Mouse (Mus musculus): ENCODE measurements at regions not wholly inside any gene's neighbourhood (a gene's known extent, or its start where the extent isn't known, plus 50 kb on each side); places are given as distances from the start of the nearest gene placed in this dataset.

DNA sequence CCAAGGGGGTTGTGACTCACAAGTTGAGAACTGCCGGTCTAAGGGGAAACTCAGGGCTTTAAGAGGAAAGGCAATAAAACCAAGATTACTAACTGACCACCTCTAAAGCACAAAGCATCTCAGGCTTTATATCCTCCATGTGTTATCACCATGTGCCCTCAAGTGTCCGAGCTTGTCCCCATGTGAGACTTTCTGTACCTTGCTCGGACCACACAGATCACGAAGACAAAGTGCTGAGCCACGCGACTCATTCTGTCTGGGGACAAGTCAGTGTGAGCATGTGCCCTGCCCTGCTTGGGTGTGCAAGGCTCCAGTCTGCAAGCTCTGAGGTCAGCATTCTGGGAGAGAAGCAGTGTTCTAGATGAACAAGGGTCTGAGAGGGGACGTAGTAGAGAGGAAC, 119.2 kb upstream of the Gm26657 start:
- CTCF ChIA-PET = no interaction called here

DNA sequence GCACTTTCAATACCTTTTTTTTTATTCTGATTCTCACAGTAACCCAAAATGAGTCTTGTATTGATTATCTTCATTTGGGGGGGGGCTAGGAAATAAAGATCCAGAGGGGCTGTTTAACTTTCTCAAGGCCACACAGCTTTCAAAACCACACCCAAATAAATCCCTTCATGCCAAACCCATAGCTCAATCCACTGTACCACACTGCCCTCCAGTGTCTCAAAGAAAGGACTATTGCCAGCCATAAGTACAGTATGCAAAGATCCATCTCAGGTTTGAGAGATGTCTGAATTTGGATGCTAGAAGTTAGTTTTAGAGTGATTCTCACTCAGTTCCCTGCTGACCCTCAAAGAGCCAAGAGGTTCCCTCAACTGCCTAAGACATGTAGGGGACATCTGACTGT, 120.1 kb upstream of the Gm26657 start:
- CTCF ChIA-PET = no interaction called here

DNA sequence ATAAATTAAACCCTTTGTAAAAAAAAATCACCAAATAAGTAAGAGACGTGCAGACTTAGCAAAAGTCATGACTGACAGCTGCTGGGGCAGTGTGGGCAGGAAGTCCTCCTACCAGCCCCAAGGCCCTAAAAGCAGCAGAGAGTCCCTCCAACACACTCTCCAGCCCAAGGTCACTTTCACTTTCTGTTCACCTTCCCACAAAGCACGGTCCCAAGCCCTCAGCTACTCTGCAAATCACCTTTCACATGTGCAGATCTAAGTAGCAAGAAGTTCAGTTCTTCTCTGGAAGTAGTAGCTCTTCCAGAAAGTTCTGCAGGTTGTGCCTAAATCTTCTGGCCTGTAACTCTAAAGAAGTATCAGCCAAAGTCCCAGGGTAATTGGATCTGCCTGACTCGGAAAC, 120.8 kb upstream of the Gm26657 start:
- CTCF ChIA-PET = no interaction called here

DNA sequence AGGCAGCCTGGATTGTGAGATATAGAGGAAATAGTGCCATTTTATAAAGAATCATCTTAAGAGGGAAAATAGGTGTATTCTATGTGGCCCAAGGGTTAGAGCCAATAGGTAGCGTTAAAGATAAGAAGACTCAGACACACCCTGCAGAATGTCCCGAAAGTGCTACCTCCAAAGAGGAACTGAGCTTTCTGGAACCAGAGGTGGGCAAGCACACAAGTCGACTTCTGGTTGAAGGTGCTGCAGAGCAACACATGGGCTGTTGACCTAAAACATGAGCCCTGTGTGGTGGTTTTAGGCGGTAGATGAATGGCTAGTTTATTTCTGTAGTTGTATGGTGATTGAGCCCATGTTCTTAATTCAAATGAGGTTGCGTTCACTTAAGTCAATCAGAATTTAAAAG, 121.4 kb upstream of the Gm26657 start:
- CTCF ChIA-PET = no interaction called here

DNA sequence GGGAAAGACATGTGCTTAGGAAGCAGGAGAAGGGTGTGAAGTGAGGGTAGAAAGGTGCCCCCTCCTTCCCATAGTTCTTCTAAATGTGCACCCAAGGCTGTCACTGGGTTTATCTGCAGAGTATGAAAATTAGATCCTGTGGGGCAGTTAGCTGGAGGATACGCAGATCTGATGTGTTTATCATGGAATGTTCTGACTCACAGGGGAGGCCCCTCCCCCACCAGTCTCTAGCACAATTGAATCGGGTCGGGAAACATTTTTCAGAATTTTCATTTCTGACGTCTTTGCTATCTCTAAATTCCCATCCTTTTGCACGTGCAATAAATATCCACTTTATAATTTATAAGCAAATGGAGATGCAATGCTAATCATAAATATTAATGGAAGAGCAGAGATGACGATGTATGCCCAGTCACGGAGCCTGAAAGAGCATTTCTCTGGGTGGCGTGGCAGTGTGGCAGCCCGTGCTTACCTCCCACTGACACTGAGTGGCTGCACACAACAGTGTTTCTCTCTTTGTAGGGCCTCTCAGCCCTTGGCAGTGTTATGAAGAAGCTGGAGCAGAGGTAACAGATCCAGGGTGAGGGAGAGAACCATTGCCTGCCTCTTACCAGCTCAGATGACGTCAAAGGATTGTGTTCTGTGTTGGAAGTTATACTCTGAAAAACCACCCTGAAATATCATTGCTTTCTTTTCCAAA, 122.1 kb upstream of the Gm26657 start:
- CTCF ChIA-PET = no interaction called here

DNA sequence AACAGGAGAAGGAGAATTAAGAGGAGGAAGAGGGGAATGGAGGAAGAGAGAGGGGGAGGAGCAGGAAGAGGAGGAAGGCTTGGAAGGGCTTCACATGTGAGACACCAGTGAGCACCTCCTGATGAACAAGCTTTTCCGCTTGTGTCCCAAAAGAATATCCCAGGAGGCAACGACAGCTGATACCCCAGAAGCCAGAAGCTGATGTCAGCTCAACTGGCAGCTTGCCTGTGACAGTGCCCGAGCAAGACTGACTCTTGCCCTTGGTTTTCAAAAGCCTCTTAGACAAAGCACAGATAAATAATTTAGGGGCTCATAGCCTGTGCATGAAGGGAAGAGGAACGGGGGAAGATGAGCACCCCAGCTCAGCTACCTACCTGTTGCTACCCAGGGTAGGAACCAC, 127.5 kb upstream of the Gm26657 start:
- CTCF ChIA-PET = no interaction called here

DNA sequence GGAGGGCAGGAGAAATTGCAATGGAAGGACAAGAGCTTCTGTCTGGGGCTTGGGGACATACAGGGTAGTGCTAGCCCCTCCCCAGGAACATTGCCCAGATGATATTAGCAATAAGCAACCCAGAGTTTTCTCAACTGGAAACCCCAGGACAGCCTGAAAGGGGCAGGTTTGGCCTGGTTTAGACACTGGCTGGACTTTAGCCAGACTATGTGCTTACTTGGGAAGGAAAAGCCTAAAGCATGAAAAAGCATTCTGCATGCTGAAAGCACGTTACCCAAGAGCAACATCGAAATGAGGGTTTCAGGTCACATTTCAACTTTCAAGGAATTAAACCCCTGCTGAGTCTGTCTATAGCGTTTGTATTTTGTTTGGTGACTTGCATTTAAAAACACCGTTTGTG, 128.1 kb upstream of the Gm26657 start:
- CTCF ChIA-PET = no interaction called here

DNA sequence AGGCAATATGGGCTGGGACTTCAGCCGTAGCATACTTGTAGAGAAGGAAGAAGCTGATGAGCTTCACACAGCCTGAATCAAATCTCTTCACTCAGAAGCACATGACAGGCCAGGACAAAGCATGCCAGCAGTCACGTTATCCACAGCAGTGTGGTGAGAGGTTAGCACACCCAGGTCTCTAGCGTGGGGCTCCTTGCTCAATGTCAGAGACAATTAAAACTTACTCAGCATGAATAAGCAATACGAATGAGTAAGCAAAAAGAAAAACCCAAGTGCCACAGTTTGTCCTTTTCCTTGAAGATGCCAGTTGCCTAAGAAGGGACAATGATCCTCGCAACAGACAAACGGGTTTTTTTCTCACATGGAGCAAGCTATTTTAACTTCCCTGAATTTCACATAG, 129.6 kb upstream of the Gm26657 start:
- CTCF ChIA-PET = no interaction called here

DNA sequence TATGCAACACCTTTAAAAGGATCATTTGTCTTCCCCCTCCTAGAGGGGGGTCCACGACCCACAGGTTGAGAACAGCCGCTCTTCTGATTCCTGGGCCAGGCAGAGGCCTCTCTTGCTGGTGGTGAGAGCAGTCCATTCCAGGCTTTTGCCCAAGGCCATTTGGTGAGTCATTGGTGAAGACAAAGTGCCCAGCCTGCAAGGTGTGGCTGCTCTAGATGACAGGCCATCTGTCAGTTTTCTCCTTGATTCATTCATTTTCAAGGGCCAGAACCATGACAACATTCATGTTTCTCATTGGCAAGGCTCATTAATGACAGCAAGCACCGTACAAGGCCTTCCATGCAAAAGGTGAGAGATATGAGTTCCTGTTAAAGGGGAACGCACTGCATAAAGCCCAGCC, 131.2 kb upstream of the Gm26657 start:
- CTCF ChIA-PET = no interaction called here

DNA sequence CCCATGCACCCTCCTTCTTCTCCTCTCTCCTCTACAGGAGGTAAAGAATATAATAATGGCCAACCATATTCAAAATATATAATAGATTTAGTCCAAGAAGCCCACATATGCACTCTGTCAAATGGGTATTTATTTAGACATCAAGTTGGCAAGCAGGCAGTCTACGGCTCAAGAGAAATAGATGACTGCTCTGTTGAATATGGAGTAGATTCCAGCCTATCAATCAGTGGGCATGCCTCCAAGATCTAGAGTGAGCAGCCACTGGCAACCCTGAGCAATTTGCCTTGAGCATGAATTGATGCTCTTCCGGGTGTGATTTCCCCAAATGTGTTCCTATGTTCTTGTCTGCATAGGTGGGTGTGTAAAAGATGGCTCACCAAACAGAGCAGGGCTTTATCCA, 141.5 kb upstream of the Gm26657 start:
- CTCF ChIA-PET = no interaction called here

DNA sequence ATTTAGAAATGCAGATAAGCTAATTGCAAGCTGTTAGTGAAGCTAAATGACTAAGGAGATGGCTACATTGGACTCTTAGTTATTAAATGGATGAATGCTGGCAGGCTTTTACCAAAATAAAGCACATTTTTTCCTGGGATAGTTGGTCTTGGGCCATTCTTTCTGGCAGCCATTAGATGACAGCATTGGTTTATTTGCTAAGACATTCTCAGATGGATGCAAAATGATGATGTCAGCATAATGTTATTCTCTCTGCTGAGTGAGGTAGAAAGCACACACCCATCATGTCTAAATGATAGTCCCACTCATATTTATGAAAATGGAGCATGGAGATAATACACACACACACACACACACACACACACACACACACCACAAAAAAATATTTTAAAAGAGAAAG, 141.9 kb upstream of the Gm26657 start:
- CTCF ChIA-PET = no interaction called here

DNA sequence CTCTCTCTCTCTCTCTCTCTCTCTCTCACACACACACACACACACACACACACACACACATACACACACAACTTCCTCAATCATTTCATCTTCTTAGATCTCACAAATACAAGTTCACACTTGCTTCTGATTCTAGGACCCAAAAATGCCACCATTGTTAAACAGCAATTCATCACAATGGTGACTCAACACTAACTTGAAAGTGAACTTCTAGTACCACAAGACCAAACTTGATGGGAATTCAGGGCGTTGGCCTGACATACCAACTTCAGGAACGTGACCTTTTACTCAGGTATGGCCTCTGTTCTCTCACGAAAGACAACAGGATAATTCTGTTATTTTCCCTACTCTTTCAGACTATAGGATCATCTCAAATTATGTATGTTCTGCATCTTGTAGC, 157.5 kb upstream of the Gm26657 start:
- CTCF ChIA-PET = no interaction called here

DNA sequence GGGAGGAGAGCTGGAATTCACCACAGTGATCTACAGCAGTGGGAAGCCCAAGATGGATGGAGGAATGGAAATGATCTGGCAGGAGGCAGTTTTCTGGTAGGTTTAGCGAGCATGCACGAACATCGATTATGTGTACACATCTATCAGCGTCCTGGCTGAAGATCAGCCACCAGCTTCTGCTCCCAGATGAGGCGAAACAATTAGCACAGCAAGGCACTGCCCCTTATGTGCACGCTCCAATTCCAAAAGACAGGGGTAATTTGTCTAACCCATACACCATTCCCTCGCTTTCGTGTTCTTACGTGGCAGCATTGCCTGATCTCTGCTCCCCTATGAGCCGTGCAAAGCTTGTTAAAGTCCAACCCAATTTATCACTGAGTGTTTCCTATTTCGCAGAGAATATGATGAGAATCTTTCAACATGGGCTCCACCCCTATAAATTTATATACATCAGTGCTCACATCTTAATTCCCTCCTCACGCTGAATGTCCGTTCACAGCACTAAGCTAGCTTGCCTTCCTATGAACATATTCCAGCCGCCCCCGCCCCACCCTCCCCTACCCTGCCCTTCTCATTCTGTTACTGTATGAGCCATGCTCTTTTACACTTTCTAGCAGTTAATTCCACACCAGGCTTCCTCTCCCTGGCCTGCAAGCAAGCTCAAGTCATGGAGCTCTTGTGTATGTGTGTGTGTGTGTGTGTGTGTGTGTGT, 162.9 kb upstream of the Gm26657 start:
- CTCF ChIA-PET = no interaction called here

DNA sequence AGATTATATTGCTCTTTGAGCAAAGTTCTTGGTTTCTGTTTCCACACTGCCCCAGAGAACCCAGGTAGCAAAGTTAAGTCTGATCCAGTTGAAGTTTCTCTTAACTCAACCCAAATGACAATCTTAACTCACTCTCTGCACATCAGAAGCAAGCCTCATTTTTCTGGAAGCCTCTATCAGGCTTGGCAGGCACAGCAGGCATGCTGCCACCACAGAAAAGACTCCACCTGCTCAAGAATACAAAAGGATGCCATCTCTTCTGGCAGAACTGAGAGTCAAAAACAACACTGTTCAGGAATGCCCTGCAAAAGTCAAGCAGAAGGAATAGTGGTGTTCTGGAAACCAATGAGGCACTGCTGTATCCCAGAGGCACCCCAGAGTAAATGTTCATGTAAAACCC, 187.7 kb upstream of the Gm26657 start:
- CTCF ChIA-PET = no interaction called here

DNA sequence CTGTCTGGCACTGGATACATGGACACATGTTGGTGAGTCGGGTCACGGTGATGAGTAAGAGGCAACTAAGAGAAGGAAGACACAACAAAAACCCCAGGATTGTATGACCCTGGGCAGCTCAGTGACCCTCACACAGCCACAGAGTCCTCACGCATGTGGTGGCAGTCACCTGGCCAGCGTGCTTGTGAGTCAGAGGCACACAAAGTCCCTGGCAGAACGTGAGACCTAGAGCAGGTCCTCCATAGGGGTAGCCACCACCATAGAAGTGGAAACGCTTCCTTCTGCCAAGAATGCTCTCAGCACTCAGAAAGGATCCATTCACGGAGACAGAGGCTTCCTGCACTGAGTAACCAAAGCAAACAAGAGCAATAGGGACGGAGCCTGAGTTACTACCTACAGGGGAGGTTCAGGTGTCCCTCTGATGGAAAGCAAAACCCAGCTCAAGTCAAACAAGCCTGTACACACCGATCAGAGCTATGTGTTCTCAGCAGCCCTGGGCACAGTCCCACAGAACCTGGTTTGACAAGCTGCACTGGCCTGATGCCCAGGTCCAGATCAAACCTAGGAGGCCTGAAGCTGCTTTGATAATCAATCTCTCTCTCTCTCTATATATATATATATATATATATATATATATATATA, 206.4 kb upstream of the Gm26657 start:
- CTCF ChIA-PET = no interaction called here

DNA sequence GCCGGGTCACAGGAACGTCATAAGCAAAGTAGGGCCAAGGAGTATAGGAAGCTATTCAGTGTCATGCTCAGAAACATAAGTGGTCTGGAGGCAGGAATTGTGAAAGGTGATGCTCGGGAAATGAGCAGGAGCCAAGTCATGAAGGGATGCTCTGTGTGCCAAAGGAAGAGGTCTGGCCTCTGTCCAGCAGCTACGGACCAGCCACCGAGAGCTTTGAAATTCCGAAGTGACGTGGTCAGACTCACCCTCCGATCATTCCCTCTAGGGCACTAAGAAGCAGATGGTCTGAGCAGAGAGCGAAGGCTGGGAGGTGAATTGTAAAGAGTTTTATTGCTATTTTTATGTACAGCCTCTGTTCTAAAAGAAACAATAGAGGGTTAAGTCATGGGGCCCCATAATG, 206.9 kb upstream of the Gm26657 start:
- CTCF ChIA-PET = no interaction called here

DNA sequence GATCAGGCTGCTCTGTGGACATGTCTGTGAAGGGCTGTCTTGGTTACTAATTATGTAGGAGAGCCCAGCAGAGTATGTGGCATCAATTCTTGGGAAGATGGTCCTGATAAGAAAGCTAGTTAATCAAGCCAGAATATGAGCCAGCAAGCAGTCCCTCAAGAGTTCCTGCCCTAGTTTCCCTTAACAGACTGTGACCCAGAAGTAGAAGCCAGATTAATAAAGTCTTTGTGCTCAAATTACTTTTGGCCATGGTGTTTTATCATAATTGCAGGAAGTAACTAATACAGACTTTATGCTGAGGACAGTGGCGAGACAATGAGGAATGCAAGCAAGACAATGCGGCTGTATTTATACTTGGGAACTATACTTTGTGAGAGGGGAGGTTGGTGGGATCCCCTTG, 211.3 kb upstream of the Gm26657 start:
- CTCF ChIA-PET = no interaction called here

DNA sequence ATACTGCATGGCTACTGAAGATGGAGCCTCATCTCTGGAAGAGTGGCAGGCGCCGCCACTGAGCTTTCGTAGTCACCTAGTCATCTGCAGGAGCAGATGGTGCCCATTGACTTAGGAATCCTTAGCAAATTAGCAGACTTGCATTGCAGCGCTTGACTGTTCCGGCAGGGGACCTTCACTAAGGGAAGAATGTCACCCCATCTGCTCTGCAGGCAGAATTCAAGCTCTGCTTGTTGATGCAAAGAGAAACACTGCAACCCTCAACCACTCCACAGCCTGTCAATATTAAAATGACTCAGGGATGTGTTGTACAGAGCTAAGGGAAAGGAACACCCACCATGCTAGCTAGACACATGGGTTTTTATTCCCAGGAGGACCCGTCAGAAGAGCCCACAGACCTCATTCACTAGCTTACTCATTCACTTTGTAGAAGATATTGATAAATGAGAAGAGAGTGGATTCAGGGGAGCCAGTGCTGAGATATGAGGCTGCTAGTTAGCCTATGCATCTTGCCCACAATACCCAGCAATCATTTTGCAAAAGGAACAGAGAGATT, 215.4 kb upstream of the Gm26657 start:
- CTCF ChIA-PET = no interaction called here

DNA sequence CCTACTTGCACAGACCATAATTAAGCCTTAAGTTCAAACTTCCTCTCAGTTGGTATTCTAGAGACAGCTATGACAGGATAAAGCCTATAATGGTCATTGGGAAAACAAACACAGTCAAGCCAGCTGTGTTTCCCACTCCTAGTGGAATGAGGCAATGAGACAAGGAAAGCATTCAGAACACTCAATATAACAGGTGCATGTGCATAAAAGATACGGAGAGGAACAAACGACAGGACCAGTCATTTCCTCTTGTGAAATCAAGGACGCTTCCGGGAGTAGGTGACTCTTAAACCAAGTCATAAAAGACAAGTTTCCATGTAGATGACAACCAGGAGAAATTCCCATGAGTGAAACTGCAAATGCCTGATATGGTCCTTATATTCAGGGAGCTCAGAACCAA, 232.1 kb upstream of the Gm26657 start:
- CTCF ChIA-PET = no interaction called here

DNA sequence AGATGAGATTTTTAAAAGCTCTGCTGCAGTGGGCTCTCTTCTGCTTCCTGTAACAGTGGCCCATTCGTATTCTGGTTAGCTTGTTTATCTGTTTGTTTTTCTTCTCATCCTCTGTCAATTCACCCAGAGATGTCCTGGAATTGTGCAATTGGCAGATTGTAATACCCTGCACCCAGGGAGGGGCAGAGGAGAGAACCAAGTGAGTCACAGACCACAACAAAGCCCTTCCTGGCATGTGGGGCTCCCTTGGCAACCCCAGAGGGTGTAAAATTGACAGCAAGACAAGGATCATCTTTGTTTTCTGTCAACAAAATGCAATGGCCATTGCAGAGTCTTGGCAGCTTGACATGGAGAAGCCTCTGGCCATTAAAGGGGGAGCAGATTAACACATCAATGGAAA, 233.1 kb upstream of the Gm26657 start:
- CTCF ChIA-PET = interaction anchor here (0.5 kb wide), 1 partner anchor 1025 kb away, joined by 5 read pairs; no protein-coding TSS in a partner anchor

DNA sequence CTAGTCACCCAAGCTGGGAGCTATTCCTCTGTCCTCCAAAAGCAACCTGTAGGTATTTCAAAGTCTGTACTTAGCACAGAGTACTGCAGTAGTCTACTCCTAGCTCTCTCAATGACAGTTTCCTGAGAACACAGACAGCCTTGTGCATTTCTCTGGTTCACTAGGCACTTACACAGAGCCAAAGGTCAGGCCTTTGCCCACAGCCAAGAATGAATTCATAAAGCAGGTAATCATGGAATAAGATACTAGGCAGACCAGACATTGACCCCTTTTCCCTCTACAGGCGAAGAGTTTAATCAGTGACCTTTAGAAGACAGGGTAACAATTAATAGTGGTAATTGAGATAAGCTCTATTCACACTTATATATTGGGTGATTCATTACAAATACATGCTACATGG, 233.8 kb upstream of the Gm26657 start:
- CTCF ChIA-PET = no interaction called here

DNA sequence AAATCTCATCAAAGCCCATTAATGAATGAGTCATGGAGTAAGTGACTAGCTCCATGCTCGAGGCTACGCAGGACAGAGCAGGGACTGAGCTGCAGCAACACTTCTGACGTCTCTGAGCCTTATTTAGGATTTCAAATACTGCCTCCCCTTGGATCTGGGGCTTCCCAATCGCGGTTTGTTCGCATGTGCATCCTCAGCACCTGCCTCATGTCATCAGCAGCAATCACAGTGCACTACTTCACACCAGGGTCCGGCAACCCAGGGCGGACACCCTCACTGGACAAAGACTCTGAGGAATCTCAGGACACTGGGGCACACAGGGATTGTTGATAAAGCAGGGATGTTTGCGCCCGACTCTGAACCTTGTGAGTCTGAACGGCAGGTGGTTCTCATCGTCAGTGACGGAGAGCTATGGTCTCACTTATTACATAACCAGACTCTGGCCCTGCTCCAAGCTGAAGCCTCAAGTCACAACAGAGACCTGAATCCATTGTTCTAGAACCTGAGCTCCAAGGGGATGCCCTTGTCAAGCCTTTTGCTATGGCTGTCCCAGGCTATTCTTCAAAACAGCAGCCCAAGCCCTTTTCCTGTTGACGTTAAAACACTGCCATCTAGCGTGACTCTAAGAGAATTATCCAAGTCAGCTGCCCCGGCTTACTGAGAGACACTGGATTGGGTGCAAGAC, 247.2 kb upstream of the Gm26657 start:
- CTCF ChIA-PET = interaction anchor here (0.6 kb wide), 1 partner anchor 978 kb away, joined by 3 read pairs; no protein-coding TSS in a partner anchor

DNA sequence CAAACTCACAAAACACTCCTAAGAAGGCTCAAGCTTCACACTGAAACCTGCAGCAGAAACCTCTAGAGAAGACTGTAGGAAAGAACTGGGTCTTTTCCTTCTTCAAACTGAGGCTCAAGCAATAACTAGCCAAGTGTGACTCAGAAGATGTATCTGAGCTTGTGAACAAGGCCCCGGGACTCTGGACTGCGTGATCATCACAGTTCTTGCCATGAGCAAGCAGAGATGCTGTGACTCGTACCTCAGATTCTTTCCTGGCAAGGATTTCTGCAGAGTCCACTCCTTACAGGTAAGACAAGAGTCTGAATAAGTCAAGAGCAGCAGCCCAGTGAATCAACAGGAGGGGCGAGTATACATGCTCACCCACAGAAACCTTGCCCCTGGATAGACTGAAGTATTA, 250.5 kb upstream of the Gm26657 start:
- CTCF ChIA-PET = no interaction called here

Measured in spleen, embryonic (tissue).